Mouse (Mus musculus) large intestine, adult 2 months (tissue): ENCODE measurements at regions not wholly inside any gene's neighbourhood (a gene's known extent, or its start where the extent isn't known, plus 50 kb on each side); places are given as distances from the start of the nearest gene placed in this dataset.
"Not testable (repeated sequence)": the region's sequence is repeated elsewhere in the genome, so short reads cannot be mapped to it uniquely, and the experiment has no call there.

ENCODE experiments used
- DNase-seq: peaks from one replicate; pipeline ENCODE4 v3.0.0-alpha.2; 2012; ENCODE audit warnings: low read depth, low spot score
- WGBS: fragments of 180-500 bp; shearing (Covaris S2); methylation state at CpG from one replicate; pipeline ENCODE4 v1.1.7; 2018; 5-methylcytosine and 5-hydroxymethylcytosine counted together

DNA sequence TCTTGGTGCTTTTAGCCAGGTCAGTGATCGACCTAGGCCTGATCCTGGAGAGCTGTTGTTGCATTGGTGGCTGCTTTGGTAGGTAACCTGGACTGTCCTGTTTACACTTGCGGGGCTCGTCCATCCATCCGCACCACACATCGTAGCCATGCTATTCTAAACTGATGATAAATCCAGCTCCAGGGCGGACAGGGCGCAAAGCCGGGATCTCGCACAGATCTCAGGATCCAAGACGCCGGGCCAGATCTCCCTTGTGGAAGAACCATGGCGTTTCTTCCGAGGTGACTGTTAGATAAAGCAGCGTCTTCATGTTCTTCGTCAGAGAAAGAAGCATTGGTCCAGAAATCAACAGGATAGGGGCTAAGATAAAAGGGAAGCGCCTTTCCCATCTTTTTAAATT is 115.6 kb downstream of the Sec16b start:
- not testable (repeated sequence) for DNase-seq
- WGBS, result 90% methylated on average over 16 of the region's 16 CpGs

- 57% methylated on average over 3 of the region's 3 CpGs for WGBS
- DNase-seq, result no peak
Measured at GRCm38 (mm10) chr1:157632586-157632985, 126.1 kb downstream of the Sec16b start.

DNA sequence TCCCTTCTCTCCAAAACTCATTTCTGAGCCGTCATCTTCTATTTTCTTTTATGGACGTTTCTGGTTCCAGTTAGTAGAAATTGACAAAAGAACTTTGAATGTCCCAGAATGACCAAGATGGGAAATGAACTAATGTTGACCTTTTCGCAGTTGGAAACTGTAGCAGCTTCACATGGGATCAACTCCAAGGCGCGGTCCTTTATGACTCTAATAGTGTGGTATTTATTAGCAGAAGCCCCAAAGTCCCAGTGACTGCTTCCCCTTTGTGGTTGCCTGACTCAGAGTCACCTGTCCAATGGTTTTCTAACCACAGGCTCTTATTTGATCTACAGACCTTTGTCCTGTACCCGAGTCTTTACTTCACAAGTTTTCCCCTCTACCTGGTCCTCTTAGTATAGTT is 126.9 kb downstream of the Sec16b start:
- WGBS, result 70% methylated on average over 6 of the region's 6 CpGs
- no peak for DNase-seq

DNA sequence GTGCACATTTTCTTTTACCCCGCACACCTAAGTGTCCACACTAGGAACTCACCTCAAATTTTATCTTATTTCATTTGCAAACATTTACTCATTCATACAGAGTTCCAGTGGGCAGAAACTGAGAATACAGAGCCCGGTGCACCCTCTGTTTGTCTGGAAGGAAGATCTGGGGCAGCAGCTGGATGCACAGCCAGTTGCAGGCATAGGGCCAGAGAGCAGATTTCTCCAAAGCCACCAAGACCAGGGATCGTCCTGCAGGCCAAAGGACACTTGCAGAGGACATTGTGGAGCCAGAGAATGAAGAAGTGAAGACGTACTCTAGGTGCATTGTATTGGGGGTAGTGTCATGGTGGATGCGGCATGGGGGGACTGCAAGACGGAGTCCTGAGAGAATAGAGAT is 129.2 kb downstream of the Sec16b start:
- no peak for DNase-seq
- WGBS, result 83% methylated on average over 6 of the region's 6 CpGs

DNA sequence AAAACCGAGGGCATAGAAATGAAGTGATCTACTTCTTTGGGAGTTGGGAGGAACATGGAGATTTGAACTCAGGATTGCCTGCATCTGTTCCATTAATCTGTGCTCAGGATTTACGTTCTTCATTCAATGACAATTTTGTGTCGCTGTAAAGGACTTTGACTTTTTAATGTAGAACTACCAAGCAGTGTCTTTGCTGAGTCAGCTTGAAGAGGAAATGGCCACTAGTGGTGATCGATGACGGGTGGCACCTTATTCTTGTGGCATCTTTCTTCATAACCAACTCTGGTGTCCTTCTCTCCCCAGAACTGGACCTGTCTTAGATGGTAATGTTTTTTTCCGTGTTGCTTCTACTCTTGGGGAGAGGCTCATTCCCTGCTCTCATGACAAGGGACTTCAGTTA is 137.0 kb downstream of the Sec16b start:
- WGBS, result 88% methylated on average over 6 of the region's 6 CpGs
- no peak for DNase-seq

DNA sequence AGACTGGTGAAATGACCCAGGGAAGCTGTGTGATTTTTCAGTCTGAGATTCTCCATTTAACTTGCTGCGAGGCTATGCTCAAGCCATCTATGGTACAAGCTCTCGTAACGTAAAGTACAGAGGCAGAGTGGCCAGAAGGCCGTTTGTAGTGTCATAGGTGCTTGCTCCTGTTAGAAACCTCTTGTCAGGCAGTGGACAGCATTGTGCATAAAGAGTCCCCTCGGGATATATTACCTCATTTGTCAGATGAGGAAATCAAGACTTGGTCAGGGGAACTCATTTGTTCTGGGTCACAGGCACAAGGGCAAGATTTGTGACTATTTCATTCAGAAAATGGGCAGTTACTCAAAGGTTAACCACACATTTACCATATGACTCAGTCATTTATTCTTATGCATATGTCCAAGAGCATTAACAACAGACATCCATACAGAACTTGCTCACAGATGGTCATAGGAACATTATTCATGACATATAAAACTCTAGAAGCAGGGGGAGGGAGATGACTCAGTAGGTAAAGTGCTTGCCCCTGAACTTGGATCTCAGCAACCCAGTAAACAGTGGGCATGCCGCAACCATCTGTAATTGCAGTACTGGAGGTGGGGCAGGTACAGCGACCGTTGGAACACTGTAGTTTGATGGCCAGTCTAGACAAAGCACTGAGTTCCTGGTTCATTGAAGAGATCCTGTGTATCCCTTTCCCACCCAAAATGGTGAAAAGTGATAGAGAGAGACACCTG is 139.3 kb downstream of the Sec16b start:
- 56% methylated on average over 8 of the region's 8 CpGs for WGBS
- peak; percentile 11 for DNase-seq

- WGBS, result 69% methylated on average over 4 of the region's 4 CpGs
- DNase-seq, result no peak
Measured at GRCm38 (mm10) chr1:157655446-157655845, 148.9 kb downstream of the Sec16b start.

GRCm38 (mm10) chr1:157669626-157670025 is 163.1 kb downstream of the Sec16b start:
- DNase-seq, result no peak
- WGBS, result 85% methylated on average over 6 of the region's 6 CpGs

DNA sequence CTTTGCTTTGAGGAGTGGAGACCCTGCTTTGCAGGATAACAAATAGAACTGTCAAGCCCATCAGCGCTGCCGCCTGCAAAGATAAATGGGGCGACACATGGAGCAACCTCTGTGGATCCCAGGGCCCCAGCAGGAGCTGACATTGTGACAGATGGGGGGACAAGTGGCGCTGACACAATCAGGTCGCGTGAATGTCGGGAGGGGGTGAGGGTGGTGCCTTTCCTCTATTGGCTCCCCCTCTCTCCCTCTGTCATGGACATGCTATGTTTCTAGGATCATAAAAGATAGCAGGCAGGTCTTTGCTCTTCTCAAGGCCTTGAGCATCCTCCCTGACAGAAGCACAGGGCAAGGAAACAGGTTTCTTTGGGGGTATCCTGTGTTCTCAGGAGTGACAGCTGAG is 177.8 kb downstream of the Sec16b start:
- no peak for DNase-seq
- 73% methylated on average over 7 of the region's 7 CpGs for WGBS

GRCm38 (mm10) chr1:157695198-157695597 is 188.7 kb downstream of the Sec16b start:
- 60% methylated on average over 2 of the region's 2 CpGs for WGBS

GRCm38 (mm10) chr1:157703639-157704038 is 197.1 kb downstream of the Sec16b start:
- no peak for DNase-seq
- 74% methylated on average over 6 of the region's 6 CpGs for WGBS

More at GRCm38 (mm10) chr1:157695198-157695597, 188.7 kb downstream of the Sec16b start:
- DNase-seq, result no peak

- WGBS, result 51% methylated on average over 4 of the region's 4 CpGs
- no peak for DNase-seq
Measured at GRCm38 (mm10) chr1:157705364-157705763, 198.8 kb downstream of the Sec16b start.

GRCm38 (mm10) chr1:157707256-157707655 is 200.7 kb downstream of the Sec16b start:
- no peak for DNase-seq
- 63% methylated on average over 2 of the region's 2 CpGs for WGBS

GRCm38 (mm10) chr1:157709117-157709516 is 202.6 kb downstream of the Sec16b start:
- no peak for DNase-seq
- WGBS, result 41% methylated on average over 6 of the region's 6 CpGs

DNA sequence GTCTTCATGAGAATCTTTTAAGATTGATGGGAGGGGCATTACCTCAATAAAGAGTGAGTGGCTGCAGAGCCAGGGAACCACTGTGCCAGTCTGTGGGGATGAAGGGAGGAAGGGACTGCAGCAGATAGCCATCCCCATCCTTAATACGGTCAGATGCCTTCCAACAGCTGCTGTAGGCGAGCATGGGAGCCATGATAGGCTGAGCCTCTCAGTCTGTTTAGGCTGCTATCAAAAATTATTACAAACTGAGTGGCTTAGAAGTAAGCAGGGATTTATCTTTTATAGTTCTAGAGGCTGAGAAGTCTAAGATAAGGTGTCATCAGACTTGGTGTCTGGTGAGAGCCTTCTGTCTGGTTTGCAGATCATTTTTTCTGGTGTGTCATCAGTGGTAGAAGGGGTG is 204.3 kb downstream of the Sec16b start:
- 67% methylated on average over 2 of the region's 2 CpGs for WGBS
- no peak for DNase-seq

- 15% methylated on average over 2 of the region's 2 CpGs for WGBS
Measured at GRCm38 (mm10) chr1:157712519-157712918, 206.0 kb downstream of the Sec16b start.

GRCm38 (mm10) chr1:157713851-157714250 is 207.3 kb downstream of the Sec16b start:
- WGBS, result 82% methylated on average over 7 of the region's 7 CpGs

More at GRCm38 (mm10) chr1:157712519-157712918, 206.0 kb downstream of the Sec16b start:
- DNase-seq, result no peak

DNA sequence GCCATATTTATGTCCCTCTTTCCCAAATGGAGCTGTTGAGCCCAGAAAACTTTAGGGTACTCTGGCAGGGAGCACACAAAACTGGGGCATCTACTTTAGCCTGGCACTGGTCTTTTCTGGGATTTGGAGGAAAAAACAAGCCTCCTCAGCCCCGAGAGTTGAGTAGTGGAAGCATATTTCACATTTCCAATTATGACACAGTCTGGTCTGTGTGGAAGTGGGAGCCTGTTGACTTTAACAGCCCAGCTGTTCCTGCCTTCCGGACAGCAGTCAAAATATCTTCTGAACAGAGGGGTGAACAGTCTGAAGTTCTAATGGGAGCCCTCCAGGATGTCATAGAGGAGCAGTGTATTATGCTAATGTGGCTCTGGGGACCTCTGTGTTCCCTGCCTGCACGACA is 209.1 kb downstream of the Sec16b start:
- 57% methylated on average over 3 of the region's 3 CpGs for WGBS
- no peak for DNase-seq

More at GRCm38 (mm10) chr1:157713851-157714250, 207.3 kb downstream of the Sec16b start:
- no peak for DNase-seq

DNA sequence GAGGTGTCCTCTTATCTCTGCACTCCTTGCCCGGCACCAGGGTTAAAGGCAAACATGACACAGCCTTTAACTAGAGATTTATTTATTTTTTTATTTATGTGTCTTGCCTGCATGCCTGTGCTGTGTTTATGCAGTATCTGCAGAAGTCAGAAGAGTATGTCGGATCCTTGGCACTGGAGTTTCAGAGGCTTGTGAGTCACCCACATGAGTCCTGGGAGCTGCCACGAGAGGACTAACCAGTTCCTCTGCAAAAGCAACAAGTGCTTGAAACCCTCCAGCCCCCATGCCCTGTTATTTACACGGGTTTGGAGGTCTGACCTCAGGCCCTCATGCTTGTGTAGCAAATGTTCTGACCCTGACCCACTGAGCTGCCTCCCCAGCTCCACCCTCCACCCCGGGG is 210.6 kb downstream of the Sec16b start:
- 27% methylated on average over 5 of the region's 5 CpGs for WGBS
- DNase-seq, result no peak

GRCm38 (mm10) chr1:157721946-157722345 is 215.4 kb downstream of the Sec16b start:
- no peak for DNase-seq
- WGBS, result 88% methylated on average over 5 of the region's 5 CpGs

- 91% methylated on average over 1 of the region's 1 CpGs for WGBS
Measured at GRCm38 (mm10) chr1:157731124-157731523, 224.6 kb downstream of the Sec16b start.

More at GRCm38 (mm10) chr1:157731124-157731523, 224.6 kb downstream of the Sec16b start:
- DNase-seq, result no peak
